Mouse (Mus musculus): ENCODE measurements at regions not wholly inside any gene's neighbourhood (a gene's known extent, or its start where the extent isn't known, plus 50 kb on each side); places are given as distances from the start of the nearest gene placed in this dataset.

- DNase-seq (ENCODE audit: low spot score): no peak
These were observed 504.4 kb upstream of the Smim15 start for GRCm38 (mm10) chr13:107539867-107540266.

- no peak for DNase-seq (ENCODE audit: low spot score)
These were observed 504.9 kb upstream of the Smim15 start for GRCm38 (mm10) chr13:107539326-107539725.

- no peak for DNase-seq (ENCODE audit: low spot score)
These were observed 509.0 kb upstream of the Smim15 start for GRCm38 (mm10) chr13:107535213-107535612.

- no peak for DNase-seq (ENCODE audit: low spot score)
These were observed 510.9 kb upstream of the Smim15 start for GRCm38 (mm10) chr13:107533323-107533722.

- DNase-seq (ENCODE audit: low spot score): no peak
These were observed 509.6 kb upstream of the Kif2a start for GRCm38 (mm10) chr13:107531528-107531927.

- no peak for DNase-seq (ENCODE audit: low spot score)
These were observed 509.1 kb upstream of the Kif2a start for GRCm38 (mm10) chr13:107531026-107531425.

GRCm38 (mm10) chr13:107530392-107530791 lies 508.5 kb upstream of the Kif2a start:
- DNase-seq (ENCODE audit: low spot score): peak; percentile 3

GRCm38 (mm10) chr13:107528724-107529456 lies 507.0 kb upstream of the Kif2a start:
- no peak for DNase-seq (ENCODE audit: low spot score)

- no peak for DNase-seq (ENCODE audit: low spot score)
These were observed 501.0 kb upstream of the Kif2a start for GRCm38 (mm10) chr13:107522942-107523341.

DNA sequence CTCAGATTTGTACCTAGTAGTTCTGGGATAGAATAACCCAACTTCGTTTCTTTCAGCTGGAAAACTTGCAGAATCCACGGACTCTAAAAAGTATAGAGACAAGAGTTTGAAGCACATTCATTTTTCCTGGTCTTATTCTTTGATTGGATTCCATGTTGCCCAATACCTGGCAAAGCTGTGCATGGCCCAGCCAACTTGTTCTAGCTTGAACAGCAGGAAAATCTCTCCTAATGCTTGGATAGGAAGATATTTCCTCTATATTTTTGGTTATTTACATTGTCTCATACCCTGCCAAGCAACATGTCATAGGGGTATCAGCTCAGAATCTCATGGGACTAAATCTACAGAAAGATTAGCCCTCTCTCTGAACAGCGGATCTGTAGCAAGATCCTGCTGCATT lies 492.3 kb upstream of the Kif2a start:
- DNase-seq (ENCODE audit: low spot score): peak; percentile 46

GRCm38 (mm10) chr13:107513274-107514146 lies 491.6 kb upstream of the Kif2a start:
- no peak for DNase-seq (ENCODE audit: low spot score)

DNA sequence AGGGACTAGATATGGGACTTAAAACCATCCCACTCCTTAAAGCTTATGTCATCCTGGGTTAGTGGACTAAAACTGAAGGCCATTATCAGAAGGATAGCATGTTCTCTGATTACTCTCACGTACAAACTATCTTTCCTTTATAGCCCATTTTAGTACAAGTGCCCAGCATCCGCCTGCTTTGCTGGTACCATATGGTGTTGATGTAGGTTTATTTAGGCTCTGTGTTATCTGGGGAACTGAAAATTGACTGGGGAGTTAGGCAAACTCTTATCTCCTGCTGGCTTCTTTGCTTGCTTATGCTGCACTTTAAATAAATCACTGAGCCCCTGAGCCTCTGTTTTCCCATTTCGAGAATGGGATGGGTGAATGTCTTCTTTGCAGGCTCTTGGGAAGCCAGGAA lies 485.4 kb upstream of the Kif2a start:
- no peak for DNase-seq (ENCODE audit: low spot score)

- no peak for DNase-seq (ENCODE audit: low spot score)
These were observed 484.9 kb upstream of the Kif2a start for GRCm38 (mm10) chr13:107506832-107507231.

DNA sequence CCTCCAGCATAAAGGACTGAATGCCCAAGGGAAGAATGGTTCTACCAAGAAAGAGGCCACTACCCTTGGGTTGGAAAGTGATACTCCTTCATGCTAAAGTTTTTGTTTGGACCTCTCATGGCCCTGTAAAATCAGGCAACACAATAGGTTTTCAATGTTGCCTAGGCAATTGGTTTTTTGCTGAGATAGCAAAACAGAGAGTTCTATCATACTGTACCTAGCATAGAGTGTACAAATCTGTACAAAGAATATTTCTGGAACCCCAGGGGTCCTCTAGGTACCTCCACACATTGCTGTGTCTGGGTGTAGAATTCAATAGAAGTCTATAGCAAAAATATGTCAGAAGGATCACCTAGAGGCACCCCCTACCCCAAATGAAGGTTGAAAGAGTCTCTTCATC lies 483.4 kb upstream of the Kif2a start:
- no peak for DNase-seq (ENCODE audit: low spot score)

GRCm38 (mm10) chr13:107502261-107502660 lies 480.3 kb upstream of the Kif2a start:
- no peak for DNase-seq (ENCODE audit: low spot score)

DNA sequence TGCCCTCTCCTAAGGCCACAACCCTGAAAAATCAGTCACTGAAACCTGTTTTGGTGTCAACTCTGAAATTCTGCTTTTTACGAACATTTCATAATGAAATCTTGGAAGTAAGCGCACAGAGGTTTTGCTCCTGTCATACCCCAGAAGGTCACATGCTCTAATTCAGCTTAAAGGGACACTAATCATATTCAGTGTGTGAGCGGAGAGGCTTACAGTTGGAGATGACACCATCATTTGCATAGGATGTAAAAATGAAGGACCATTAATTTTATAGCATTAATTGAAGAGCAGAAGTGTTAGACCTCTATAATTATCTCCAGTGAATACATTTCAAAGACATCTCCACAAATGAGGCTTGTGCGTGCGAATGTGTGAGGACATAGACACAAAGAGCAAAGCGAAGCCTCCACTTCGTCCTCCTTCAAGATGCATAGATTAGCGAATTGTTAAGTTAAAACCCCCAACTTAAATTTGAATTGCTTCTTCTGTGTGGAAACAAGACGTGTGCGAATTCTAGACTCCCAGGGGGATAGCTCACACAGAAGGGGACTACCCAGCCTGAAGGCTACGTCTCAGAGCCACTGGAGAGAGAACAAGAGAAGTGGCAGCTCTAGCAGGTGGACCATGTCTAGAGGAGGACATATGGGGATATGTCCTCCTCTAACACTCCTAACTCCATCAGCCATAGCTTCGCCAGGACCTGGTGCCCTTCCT lies 479.0 kb upstream of the Kif2a start:
- no peak for DNase-seq (ENCODE audit: low spot score)

GRCm38 (mm10) chr13:107499296-107499695 lies 477.4 kb upstream of the Kif2a start:
- DNase-seq (ENCODE audit: low spot score): no peak

GRCm38 (mm10) chr13:107495161-107495732 lies 473.3 kb upstream of the Kif2a start:
- no peak for DNase-seq (ENCODE audit: low spot score)

GRCm38 (mm10) chr13:107493765-107494164 lies 471.8 kb upstream of the Kif2a start:
- no peak for DNase-seq (ENCODE audit: low spot score)

GRCm38 (mm10) chr13:107492448-107492847 lies 470.5 kb upstream of the Kif2a start:
- DNase-seq (ENCODE audit: low spot score): no peak

DNA sequence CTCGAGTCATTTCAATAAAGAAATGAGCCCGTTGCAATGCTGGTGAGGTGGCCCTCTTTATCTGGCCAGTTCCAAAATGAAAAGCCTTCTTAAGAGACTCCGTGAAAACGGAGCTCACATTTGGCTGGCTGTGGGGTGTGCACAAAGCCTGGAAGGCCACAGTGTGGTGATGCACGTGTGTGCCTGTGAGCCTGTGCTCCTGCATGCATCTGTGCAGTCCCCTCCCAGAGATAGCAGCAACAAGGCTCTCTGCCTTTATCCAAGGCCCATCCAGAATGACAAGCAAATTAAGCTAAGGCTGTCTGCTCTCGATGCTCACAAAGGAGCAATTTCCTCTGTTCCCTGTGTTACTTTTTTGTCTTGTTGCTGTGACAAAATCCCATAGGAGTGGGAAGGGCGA lies 469.5 kb upstream of the Kif2a start:
- no peak for DNase-seq (ENCODE audit: low spot score)

GRCm38 (mm10) chr13:107485400-107486017 lies 463.6 kb upstream of the Kif2a start:
- DNase-seq (ENCODE audit: low spot score): peak; percentile 3
